Mouse (Mus musculus) megakaryocyte-erythroid progenitor cell, adult 5 weeks (primary cell): ENCODE measurements around the gene Nfyb. TPM values are rescaled to one million over a fixed set of nuclear protein-coding genes. Genes with fewer than 3 reads are reported as not detected.

Experiments used
- polyA plus RNA-seq: library from polyadenylated mRNA; stranded (reverse); fragments of >175 nt; gene quantifications from 2 replicates; pipeline ENCODE4 v1.2.3, GENCODE M21; 2012

The Nfyb gene
- polyA plus RNA-seq = 24.7 and 30.1 TPM in 2 replicates

DNA sequence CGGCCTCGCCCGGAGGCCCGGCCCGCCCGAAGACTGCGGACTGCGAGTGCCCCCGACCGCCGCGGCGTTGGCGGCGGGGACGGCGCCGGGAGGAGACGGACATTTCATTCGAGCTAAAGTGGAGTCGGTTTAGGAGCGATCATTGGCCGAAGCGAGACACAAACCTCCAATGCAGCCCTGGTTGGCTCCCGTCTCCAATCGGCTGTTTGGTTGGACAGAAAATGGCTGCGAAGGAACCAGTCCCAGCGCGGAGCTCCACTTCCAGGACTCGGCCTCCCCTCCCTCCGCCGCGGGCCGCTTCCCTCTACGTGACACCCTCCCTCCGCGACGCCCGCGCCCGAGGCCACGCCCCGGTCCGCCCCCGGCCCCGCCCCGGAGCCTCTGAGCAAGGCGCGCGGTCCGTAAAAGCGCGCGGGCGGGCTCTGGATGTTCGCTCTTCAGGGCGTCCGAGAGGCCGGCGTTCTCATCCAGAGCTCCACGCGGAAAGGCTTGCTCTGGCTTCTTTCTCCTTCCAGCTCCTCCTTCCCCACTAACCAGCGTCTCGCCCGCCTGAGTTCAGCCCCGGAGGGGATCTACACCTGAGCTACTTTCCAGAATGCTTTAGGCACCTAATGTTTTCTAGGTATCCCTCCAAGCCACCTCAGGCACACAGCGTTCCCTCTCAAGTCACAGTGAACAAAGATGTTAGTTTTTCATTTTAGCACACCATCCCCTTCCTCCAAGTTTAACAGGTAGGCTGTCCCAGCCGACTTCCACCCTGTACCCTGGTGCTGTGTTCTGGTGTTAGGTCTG lies at the start of gene Nfyb:
TSS of gene Nfyb (minus strand) at position 305 of the 792 bp plus-strand sequence.

Other genes starting within 250 kb of the Nfyb start
- 116 and 127 TPM in 2 replicates for gene 1190007I07Rik, start 140.9 kb downstream of the Nfyb start, polyA plus RNA-seq
- 10.8 and 11.9 TPM in 2 replicates for gene Tdg, start 134.3 kb downstream of the Nfyb start, polyA plus RNA-seq
- gene Glt8d2, start 73.5 kb downstream of the Nfyb start, polyA plus RNA-seq = 0.27 TPM in 1 of 2 replicates, not detected in the other
- 2.1 and 2.5 TPM in 2 replicates for gene Hcfc2, start 68.0 kb downstream of the Nfyb start, polyA plus RNA-seq
- gene Txnrd1, start 69.8 kb upstream of the Nfyb start, polyA plus RNA-seq = 77.7 and 85.6 TPM in 2 replicates
- gene Eid3, start 102.5 kb upstream of the Nfyb start, polyA plus RNA-seq = 1.1 and 2.7 TPM in 2 replicates
- gene Chst11, start 221.4 kb upstream of the Nfyb start, polyA plus RNA-seq = 12.3 and 14.1 TPM in 2 replicates